Mouse (Mus musculus) lung, postnatal 0 days (tissue): ENCODE results near the gene Gm11554. TPM values are rescaled to one million over a fixed set of nuclear protein-coding genes. Genes with fewer than 3 reads are reported as not detected.
"Not testable (repeated sequence)": the region's sequence is repeated elsewhere in the genome, so short reads cannot be mapped to it uniquely, and the experiment has no call there.

Experiments used
- ATAC-seq: fragments of 200-750 bp; cut with Nextera tagmentation; 2 replicates; pipeline ENCODE4 v1.8.0; 2017; ENCODE audit warnings: moderate library complexity
- DNase-seq: peaks from one replicate; pipeline ENCODE4 v3.0.0-alpha.2; 2016; ENCODE audit warnings: low spot score
- H3K27ac ChIP-seq: fragments of 300-500 bp; sonication (generic); 2 replicates; pipeline ENCODE4 v1.5.1; 2014; ENCODE audit warnings: antibody characterized with exemption, mild to moderate bottlenecking, low read length, mixed read lengths
- H3K27me3 ChIP-seq: fragments of 300-500 bp; sonication (generic); replicated peaks from 2 replicates; pipeline ENCODE4 v1.6.1; 2014; ENCODE audit warnings: low read length, mixed read lengths; ENCODE audit not compliant: insufficient read depth
- H3K36me3 ChIP-seq: fragments of 300-500 bp; sonication (generic); 2 replicates; pipeline ENCODE4 v1.6.1; 2014; ENCODE audit warnings: low read length, mixed read lengths; ENCODE audit not compliant: insufficient read depth
- H3K4me1 ChIP-seq: fragments of 300-500 bp; sonication (generic); 2 replicates; pipeline ENCODE4 v1.6.1; 2014; ENCODE audit warnings: antibody characterized with exemption, low read depth, low read length, mixed read lengths; ENCODE audit not compliant: insufficient read depth
- H3K4me2 ChIP-seq: fragments of 300-500 bp; sonication (generic); replicated peaks from 2 replicates; pipeline ENCODE4 v1.6.1; 2014; ENCODE audit warnings: low read depth, mild to moderate bottlenecking, low read length, moderate library complexity, mixed read lengths
- H3K4me3 ChIP-seq: fragments of 300-500 bp; sonication (generic); 2 replicates; pipeline ENCODE4 v1.5.1; 2014; ENCODE audit warnings: low read depth, low read length
- H3K9ac ChIP-seq: fragments of 300-500 bp; sonication (generic); replicated peaks from 2 replicates; pipeline ENCODE4 v1.6.1; 2014; ENCODE audit warnings: low read depth, mild to moderate bottlenecking
- H3K9me3 ChIP-seq: fragments of 300-500 bp; sonication (generic); 2 replicates; pipeline ENCODE4 v1.6.1; 2016; ENCODE audit warnings: low read length, mixed read lengths
- CTCF ChIP-seq: IDR thresholded peaks from 2 replicates; pipeline ENCODE4 v1.5.1; 2016; ENCODE audit warnings: antibody characterized with exemption, mild to moderate bottlenecking
- EP300 ChIP-seq: IDR thresholded peaks from 2 replicates; pipeline ENCODE4 v1.6.1; 2016; ENCODE audit warnings: antibody characterized with exemption, mild to moderate bottlenecking, control low read depth
- WGBS: fragments of 180-500 bp; shearing (Covaris S2); extraction: QIAGEN DNeasy Blood & Tissue Kit; methylation state at CpG from one replicate; pipeline ENCODE4 v1.1.7; 2014; 5-methylcytosine and 5-hydroxymethylcytosine counted together
- polyA plus RNA-seq: library from polyadenylated mRNA; unstranded; fragments of >200 nt; fragmentation: Nextera tagmentation; extraction: Ambion mirVana; gene quantifications from 2 replicates; pipeline ENCODE4 v1.2.1, GENCODE M21; 2015

The Gm11554 gene
- polyA plus RNA-seq: not detected in 2 replicates

GRCm38 (mm10) chr11:99804346-99804745 is at the start of gene Gm11554:
TSS of gene Gm11554 (minus strand) at chr11:99804446.
- H3K27ac ChIP-seq, DNase-seq, H3K36me3 ChIP-seq, H3K9me3 ChIP-seq, ATAC-seq, H3K9ac ChIP-seq, H3K4me2 ChIP-seq, H3K4me3 ChIP-seq, H3K27me3 ChIP-seq, H3K4me1 ChIP-seq: not testable (repeated sequence)
- no CpG with 5 or more reads among the region's 1 CpGs for WGBS

GRCm38 (mm10) chr11:99851508-99851907 is 47.3 kb upstream of the Gm11554 start, which contains the start of gene Krtap4-16:
TSS of gene Krtap4-16 (minus strand) at chr11:99851608.
- Histone ChIP-seq H3K27me3 (no peaks in the 10 kb centered on the region), H3K9ac (no peak within 1 kb of the TSS), H3K36me3 (no peaks in the 10 kb centered on the region), H3K9me3 (no peaks in the 10 kb centered on the region), H3K4me2 (no peak within 1 kb of the TSS), H3K4me3 (no peak within 1 kb of the TSS), H3K4me1 (no peaks in the 10 kb centered on the region), H3K27ac (no peak within 1 kb of the TSS)
- no peak for ATAC-seq
- TF ChIP-seq EP300 (no peak), CTCF (no peak)
- DNase-seq: no peak

- no peaks in the 10 kb centered on the region for H3K9me3 ChIP-seq
- H3K9ac ChIP-seq: no peak overlapping the region
- 79% methylated on average over 2 of the region's 2 CpGs for WGBS
- H3K4me3 ChIP-seq: no peak overlapping the region
- H3K4me2 ChIP-seq: no peak overlapping the region
- H3K36me3 ChIP-seq: no peaks in the 10 kb centered on the region
- ATAC-seq (no peak), DNase-seq (no peak)
- no peak for TF ChIP-seq EP300
- H3K27ac ChIP-seq: no peak overlapping the region
- no peaks in the 10 kb centered on the region for H3K4me1 ChIP-seq
- H3K27me3 ChIP-seq: no peaks in the 10 kb centered on the region
These were observed 42.5 kb upstream of the Gm11554 start for GRCm38 (mm10) chr11:99846746-99847145.

GRCm38 (mm10) chr11:99842185-99842584 is 37.9 kb upstream of the Gm11554 start:
- no peaks in the 10 kb centered on the region for H3K9me3 ChIP-seq
- no peaks in the 10 kb centered on the region for H3K27me3 ChIP-seq
- H3K9ac ChIP-seq: no peak overlapping the region
- no peak overlapping the region for H3K4me3 ChIP-seq
- TF ChIP-seq CTCF (no peak), EP300 (no peak)
- no peak overlapping the region for H3K27ac ChIP-seq
- ATAC-seq (no peak), DNase-seq (no peak)
- WGBS: 82% methylated on average over 1 of the region's 1 CpGs
- H3K36me3 ChIP-seq: no peaks in the 10 kb centered on the region
- H3K4me2 ChIP-seq: no peak overlapping the region
- no peaks in the 10 kb centered on the region for H3K4me1 ChIP-seq

- H3K4me2 ChIP-seq: no peak within 1 kb of the TSS
- H3K4me1 ChIP-seq: no peaks in the 10 kb centered on the region
- no peak within 1 kb of the TSS for H3K9ac ChIP-seq
- ATAC-seq (no peak), DNase-seq (no peak)
- H3K27me3 ChIP-seq: no peaks in the 10 kb centered on the region
- TF ChIP-seq CTCF (no peak), EP300 (no peak)
- H3K36me3 ChIP-seq: no peaks in the 10 kb centered on the region
- no peak within 1 kb of the TSS for H3K4me3 ChIP-seq
- no peaks in the 10 kb centered on the region for H3K9me3 ChIP-seq
- H3K27ac ChIP-seq: no peak within 1 kb of the TSS
- 70% methylated on average over 1 of the region's 1 CpGs for WGBS
These were observed 33.7 kb upstream of the Gm11554 start, which contains the start of gene 2300003K06Rik for GRCm38 (mm10) chr11:99837966-99838365. TSS of gene 2300003K06Rik (minus strand) at chr11:99838066.

GRCm38 (mm10) chr11:99815566-99815965 is 11.3 kb upstream of the Gm11554 start, which contains the start of gene Gm11564:
TSS of gene Gm11564 (minus strand) at chr11:99815666.
- not testable (repeated sequence) for DNase-seq, H3K9ac ChIP-seq, H3K4me2 ChIP-seq, H3K9me3 ChIP-seq, ATAC-seq, H3K4me1 ChIP-seq, H3K36me3 ChIP-seq, H3K27ac ChIP-seq, H3K27me3 ChIP-seq, H3K4me3 ChIP-seq
- WGBS: 73% methylated on average over 2 of the region's 2 CpGs

- H3K9ac ChIP-seq, ATAC-seq, DNase-seq: not testable (repeated sequence)
These were observed 5.5 kb upstream of the Gm11554 start, which contains the start of gene Krtap4-13 for GRCm38 (mm10) chr11:99809792-99810191. TSS of gene Krtap4-13 (minus strand) at chr11:99809892.

GRCm38 (mm10) chr11:99798832-99799231 is 5.4 kb downstream of the Gm11554 start, which contains the start of gene Gm11569:
TSS of gene Gm11569 (minus strand) at chr11:99798932.
- H3K4me3 ChIP-seq, H3K36me3 ChIP-seq, DNase-seq, H3K27ac ChIP-seq, H3K4me1 ChIP-seq, H3K9ac ChIP-seq, H3K4me2 ChIP-seq, H3K9me3 ChIP-seq, ATAC-seq, H3K27me3 ChIP-seq: not testable (repeated sequence)
- WGBS: no CpG with 5 or more reads among the region's 1 CpGs

More at GRCm38 (mm10) chr11:99809792-99810191, 5.5 kb upstream of the Gm11554 start, which contains the start of gene Krtap4-13:
- H3K4me2 ChIP-seq, H3K4me1 ChIP-seq, H3K27me3 ChIP-seq, H3K27ac ChIP-seq, H3K4me3 ChIP-seq, H3K36me3 ChIP-seq, H3K9me3 ChIP-seq: not testable (repeated sequence)
